Mouse (Mus musculus) kidney, adult 2 months (tissue): ENCODE measurements at regions not wholly inside any gene's neighbourhood (a gene's known extent, or its start where the extent isn't known, plus 50 kb on each side); places are given as distances from the start of the nearest gene placed in this dataset.

Experiments
- CTCF ChIP-seq: fragments of 200-500 bp; conservative IDR thresholded peaks from 2 replicates; pipeline ENCODE4 v1.5.1; 2011; ENCODE audit warnings: low read depth, mild to moderate bottlenecking, control low read depth, low read length, moderate library complexity, mixed read lengths; ENCODE audit not compliant: insufficient read depth, insufficient read length
- POLR2A ChIP-seq: fragments of 200-500 bp; IDR thresholded peaks from one replicate; pipeline ENCODE4 v1.6.1; 2011; ENCODE audit warnings: low read depth, low read length, control low read depth

DNA sequence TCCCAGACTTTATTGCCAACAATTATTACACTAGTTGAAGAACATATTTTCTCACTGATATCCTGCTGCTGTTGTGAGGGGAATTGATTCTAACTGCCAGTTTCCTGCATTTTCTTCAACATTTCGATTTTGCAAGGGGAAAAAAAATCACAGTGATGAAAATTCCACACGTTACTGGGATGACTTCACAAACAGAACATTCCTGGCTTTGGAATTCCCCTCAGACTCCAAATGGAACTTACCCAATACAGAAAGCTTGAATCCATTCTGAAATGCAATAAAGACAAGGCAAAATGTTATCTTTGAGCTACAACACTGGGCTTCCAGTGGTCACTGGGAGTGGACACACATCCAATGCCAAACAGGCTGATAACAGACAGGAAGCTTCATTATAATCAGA, 546.7 kb upstream of the Jag1 start:
- no peak for TF ChIP-seq CTCF
- no peak for TF ChIP-seq POLR2A
